Mouse (Mus musculus) cortical plate, adult 2 months (tissue): ENCODE results near the gene Wdr95.

ENCODE experiments used
- CTCF ChIP-seq: fragments of 200-500 bp; IDR thresholded peaks from 2 replicates; pipeline ENCODE4 v1.5.1; 2011; ENCODE audit warnings: mild to moderate bottlenecking, control low read depth, low read length; ENCODE audit not compliant: insufficient read depth; ENCODE audit errors: extremely low read depth
- POLR2A ChIP-seq: fragments of 200-500 bp; IDR thresholded peaks from 2 replicates; pipeline ENCODE4 v1.6.1; 2011; ENCODE audit warnings: mild to moderate bottlenecking, low read length, control low read depth; ENCODE audit not compliant: insufficient read depth; ENCODE audit errors: extremely low read depth

- no peak for TF ChIP-seq CTCF
- TF ChIP-seq POLR2A: no peak
Observed at GRCm38 (mm10) chr5:149504985-149505384, 23.5 kb upstream of the Wdr95 start.
